Comparison of ENCODE assay signal across 25 mouse cellular contexts in genomic region chr12:97947421-97947820, GRCm38 (mm10).
"Had no signal": no experiment of that assay in that cellular context is flagged by ENCODE, and none has a peak within 500 bp of the region (broad histone marks: within the 10 kb centered on the region; RNA-seq: fewer than 3 reads in every experiment).

No protein-coding gene starts in this region.

- H3K36me3 ChIP-seq: heart, embryonic 13.5 days; heart, embryonic 15.5 days; hindbrain, embryonic 10.5 days; hindbrain, embryonic 12.5 days; intestine, embryonic 15.5 days; limb, embryonic 10.5 days; limb, embryonic 12.5 days; liver, embryonic 12.5 days had no signal

- H3K4me1 ChIP-seq: heart, embryonic 13.5 days; heart, embryonic 15.5 days; hindbrain, embryonic 10.5 days; hindbrain, embryonic 12.5 days; intestine, embryonic 15.5 days; limb, embryonic 10.5 days; limb, embryonic 12.5 days; liver, embryonic 12.5 days had no signal

- H3K9ac ChIP-seq: heart, embryonic 13.5 days; heart, embryonic 15.5 days; hindbrain, embryonic 12.5 days; hindbrain, embryonic 14.5 days; intestine, embryonic 15.5 days; limb, embryonic 12.5 days; liver, embryonic 12.5 days; liver, embryonic 14.5 days had no signal

- H3K27me3 ChIP-seq: heart, embryonic 13.5 days; heart, embryonic 15.5 days; hindbrain, embryonic 12.5 days; intestine, embryonic 15.5 days; limb, embryonic 12.5 days; liver, embryonic 12.5 days had no signal

- H3K4me2 ChIP-seq: heart, embryonic 11.5 days; heart, embryonic 13.5 days; heart, embryonic 15.5 days; hindbrain, embryonic 12.5 days; hindbrain, embryonic 14.5 days; intestine, embryonic 15.5 days; limb, embryonic 12.5 days; liver, embryonic 12.5 days had no signal

- H3K9me3 ChIP-seq: heart, embryonic 15.5 days; hindbrain, embryonic 10.5 days; hindbrain, embryonic 12.5 days; intestine, embryonic 15.5 days; limb, embryonic 10.5 days; liver, embryonic 12.5 days had no signal

- DNase-seq: gastrocnemius, adult 2 months; gastrocnemius, postnatal 10 days; gastrocnemius, postnatal 25 days; heart, adult 2 months; heart, postnatal 4 days; kidney, adult 2 months; kidney, postnatal 10 days; kidney, postnatal 25 days; kidney, postnatal 4 days had no signal

- ATAC-seq: hindbrain, embryonic 16.5 days; inflammation-experienced regulatory T-cells, adult 6 months; intestine, embryonic 15.5 days; intestine, postnatal 0 days; liver, embryonic 12.5 days had no signal

- H3K27ac ChIP-seq: gastrocnemius, adult 2 months; heart, adult 2 months; heart, embryonic 13.5 days; heart, embryonic 15.5 days; hindbrain, embryonic 10.5 days; hindbrain, embryonic 12.5 days; hindbrain, embryonic 14.5 days; intestine, embryonic 15.5 days; layer of hippocampus, adult 2 months; left cerebral cortex, adult 2 months; limb, embryonic 10.5 days; limb, embryonic 12.5 days; liver, embryonic 12.5 days; liver, embryonic 14.5 days had no signal

- H3K4me3 ChIP-seq: gastrocnemius, adult 2 months; heart, adult 2 months; heart, embryonic 13.5 days; heart, embryonic 15.5 days; hindbrain, embryonic 10.5 days; hindbrain, embryonic 12.5 days; intestine, embryonic 15.5 days; layer of hippocampus, adult 2 months; left cerebral cortex, adult 2 months; limb, embryonic 10.5 days; limb, embryonic 12.5 days; liver, embryonic 12.5 days had no signal
